Mouse (Mus musculus) cerebellum, postnatal 10 days (tissue): Measurements from ENCODE around the gene 4921524J17Rik.

ENCODE experiments used
- DNase-seq, 2 experiments: peaks; one replicate each; pipeline ENCODE4 v3.0.0; 2021; ENCODE audit warnings: mixed read lengths in 2 of 2

Gene 4921524J17Rik

GRCm38 (mm10) chr8:85432168-85433016 is at the start of gene 4921524J17Rik:
Gene 4921524J17Rik, minus strand, starts transcription at chr8:85432833.
- peak; percentile 98 to 99 for DNase-seq

GRCm38 (mm10) chr8:85482427-85482826 is 49.8 kb upstream of the 4921524J17Rik start:
- peak; percentile 32 to 44 for DNase-seq

GRCm38 (mm10) chr8:85481900-85482299 is 49.3 kb upstream of the 4921524J17Rik start:
- peak; percentile 70 to 72 for DNase-seq

GRCm38 (mm10) chr8:85479710-85480109 is 47.1 kb upstream of the 4921524J17Rik start:
- no peak for DNase-seq

- no peak for DNase-seq
These were observed 45.8 kb upstream of the 4921524J17Rik start for GRCm38 (mm10) chr8:85478397-85478796.

- no peak for DNase-seq
These were observed 44.4 kb upstream of the 4921524J17Rik start for GRCm38 (mm10) chr8:85476970-85477545.

GRCm38 (mm10) chr8:85474924-85475323 is 42.3 kb upstream of the 4921524J17Rik start:
- DNase-seq = no peak

- no peak for DNase-seq
These were observed 40.6 kb upstream of the 4921524J17Rik start for GRCm38 (mm10) chr8:85473246-85473645.

- no peak for DNase-seq
These were observed 40.2 kb upstream of the 4921524J17Rik start for GRCm38 (mm10) chr8:85472800-85473199.

GRCm38 (mm10) chr8:85470753-85471152 is 38.1 kb upstream of the 4921524J17Rik start:
- no peak for DNase-seq

- no peak for DNase-seq
These were observed 33.4 kb upstream of the 4921524J17Rik start for GRCm38 (mm10) chr8:85466056-85466455.

- DNase-seq = no peak
These were observed 31.7 kb upstream of the 4921524J17Rik start for GRCm38 (mm10) chr8:85464316-85464715.

GRCm38 (mm10) chr8:85462441-85462840 is 29.8 kb upstream of the 4921524J17Rik start:
- DNase-seq = peak in 1 of 2 experiments; percentile 17

- DNase-seq = peak; percentile 30 to 41
These were observed 28.7 kb upstream of the 4921524J17Rik start for GRCm38 (mm10) chr8:85461377-85461776.

GRCm38 (mm10) chr8:85460804-85461203 is 28.2 kb upstream of the 4921524J17Rik start:
- peak; percentile 18 to 29 for DNase-seq

GRCm38 (mm10) chr8:85459582-85459981 is 26.9 kb upstream of the 4921524J17Rik start:
- no peak for DNase-seq

GRCm38 (mm10) chr8:85456536-85456935 is 23.9 kb upstream of the 4921524J17Rik start:
- DNase-seq = peak; percentile 84 to 85

- no peak for DNase-seq
These were observed 22.1 kb upstream of the 4921524J17Rik start for GRCm38 (mm10) chr8:85454750-85455149.

- DNase-seq = no peak
These were observed 20.6 kb upstream of the 4921524J17Rik start for GRCm38 (mm10) chr8:85453256-85453655.

- DNase-seq = peak; percentile 49 to 59
These were observed 19.7 kb upstream of the 4921524J17Rik start for GRCm38 (mm10) chr8:85452328-85452727.

- DNase-seq = no peak
These were observed 17.7 kb upstream of the 4921524J17Rik start for GRCm38 (mm10) chr8:85450335-85450734.

- no peak for DNase-seq
These were observed 13.5 kb upstream of the 4921524J17Rik start for GRCm38 (mm10) chr8:85445936-85446685.

GRCm38 (mm10) chr8:85444092-85444491 is 11.5 kb upstream of the 4921524J17Rik start:
- DNase-seq = no peak
